Mouse (Mus musculus) hindbrain, embryonic 14.5 days (tissue): Measurements from ENCODE around the gene Nr2c2. TPM values are rescaled to one million over a fixed set of nuclear protein-coding genes. Genes with fewer than 3 reads are reported as not detected.
A peak's percentile ranks its signal among the peaks of the same experiment; 100 is the strongest.

Experiments
- ATAC-seq: fragments of 200-750 bp; cut with Nextera tagmentation; 2 replicates; pipeline ENCODE4 v1.8.0; 2017; ENCODE audit warnings: moderate number of reproducible peaks, mild to moderate bottlenecking, moderate TSS enrichment, moderate library complexity; ENCODE audit not compliant: low FRiP score
- DNase-seq: peaks from one replicate; pipeline ENCODE4 v3.0.0-alpha.2; 2015; ENCODE audit warnings: low spot score
- H3K27ac ChIP-seq: fragments of 300-500 bp; sonication (generic); 2 replicates; pipeline ENCODE4 v1.5.1; 2014; ENCODE audit warnings: mild to moderate bottlenecking, moderate library complexity
- H3K27me3 ChIP-seq: fragments of 300-500 bp; sonication (generic); 2 replicates; pipeline ENCODE4 v1.6.1; 2014; ENCODE audit warnings: mild to moderate bottlenecking, low read length, mixed read lengths; ENCODE audit not compliant: control insufficient read depth, insufficient read depth
- H3K36me3 ChIP-seq: fragments of 300-500 bp; sonication (generic); replicated peaks from 2 replicates; pipeline ENCODE4 v1.6.1; 2014; ENCODE audit not compliant: control insufficient read depth, insufficient read depth
- H3K4me1 ChIP-seq: fragments of 300-500 bp; sonication (generic); replicated peaks from 2 replicates; pipeline ENCODE4 v1.6.1; 2014; ENCODE audit warnings: antibody characterized with exemption, low read length, mixed read lengths; ENCODE audit not compliant: control insufficient read depth, insufficient read depth
- H3K4me2 ChIP-seq: fragments of 300-500 bp; sonication (generic); replicated peaks from 2 replicates; pipeline ENCODE4 v1.6.1; 2014; ENCODE audit warnings: mild to moderate bottlenecking, moderate library complexity
- H3K4me3 ChIP-seq: fragments of 300-500 bp; sonication (generic); replicated peaks from 2 replicates; pipeline ENCODE4 v1.5.1; 2014; ENCODE audit warnings: mild to moderate bottlenecking, low read length
- H3K9ac ChIP-seq: fragments of 300-500 bp; sonication (generic); 2 replicates; pipeline ENCODE4 v1.6.1; 2014
- H3K9me3 ChIP-seq: fragments of 300-500 bp; sonication (generic); 2 replicates; pipeline ENCODE4 v1.6.1; 2016; ENCODE audit warnings: low read length; ENCODE audit not compliant: control insufficient read depth
- WGBS: fragments of 180-500 bp; shearing (Covaris S2); extraction: QIAGEN DNeasy Blood & Tissue Kit; methylation state at CpG from one replicate; pipeline ENCODE4 v1.1.7; 2014; 5-methylcytosine and 5-hydroxymethylcytosine counted together
- polyA plus RNA-seq: library from polyadenylated mRNA; unstranded; fragments of >200 nt; fragmentation: Nextera tagmentation; extraction: Ambion mirVana; gene quantifications from 2 replicates; pipeline ENCODE4 v1.2.1, GENCODE M21; 2014

Nr2c2 gene
- polyA plus RNA-seq, 1 experiment from 2014 or later = 34.9 TPM

DNA sequence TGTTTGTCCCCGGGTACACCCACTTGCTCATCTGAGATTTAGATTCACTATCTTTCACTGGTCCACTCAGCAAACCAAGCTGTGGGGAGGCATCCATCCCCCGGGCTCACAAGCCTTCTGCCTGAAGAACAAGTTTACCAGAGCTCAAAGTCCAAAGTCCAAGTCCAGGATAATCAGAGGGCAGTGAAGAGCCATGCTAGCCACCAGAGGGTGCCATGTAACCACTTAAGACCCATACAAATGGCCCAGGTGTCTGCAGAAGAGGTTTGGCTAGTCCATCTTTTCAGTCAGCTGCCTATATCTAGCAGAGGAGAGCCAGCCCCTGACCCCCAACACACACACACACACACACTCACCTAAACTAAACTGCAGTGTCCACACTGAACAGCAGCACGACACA is 128.3 kb downstream of the Nr2c2 start:
- H3K9me3 ChIP-seq = no peaks in the 10 kb centered on the region
- no peak overlapping the region for H3K9ac ChIP-seq
- no peaks in the 10 kb centered on the region for H3K36me3 ChIP-seq
- peak; percentile 68 for DNase-seq
- ATAC-seq = 0 out of 2 replicates have a peak, but pooled peaks have one; percentile 18
- H3K4me1 ChIP-seq = no peaks in the 10 kb centered on the region
- no peak overlapping the region for H3K27ac ChIP-seq
- H3K27me3 ChIP-seq = no peaks in the 10 kb centered on the region
- H3K4me2 ChIP-seq = no peak overlapping the region
- 60% methylated on average over 3 of the region's 3 CpGs for WGBS
- H3K4me3 ChIP-seq = no peak overlapping the region

DNA sequence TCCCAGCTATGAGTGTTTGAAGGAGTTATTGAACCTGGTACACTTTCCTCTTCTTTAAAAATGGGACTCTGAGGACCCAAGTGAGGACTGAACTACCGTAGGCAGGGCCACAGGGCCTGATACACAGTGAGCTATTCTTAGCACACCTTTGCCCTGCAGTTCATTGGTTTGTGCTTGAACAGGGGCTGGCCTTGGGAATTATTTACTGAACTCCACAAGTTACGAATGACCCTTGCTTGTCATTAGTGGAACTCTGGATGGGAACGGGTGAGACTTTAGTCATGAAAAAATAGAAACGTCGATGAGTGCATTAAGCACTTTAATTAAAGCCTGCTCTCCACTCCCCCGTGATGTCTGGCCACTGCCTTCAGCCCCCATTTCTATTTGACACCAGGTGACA is 130.4 kb downstream of the Nr2c2 start:
- Histone ChIP-seq H3K4me1 (no peaks in the 10 kb centered on the region), H3K36me3 (no peaks in the 10 kb centered on the region), H3K9ac (no peak overlapping the region), H3K27ac (no peak overlapping the region), H3K4me3 (no peak overlapping the region), H3K27me3 (no peaks in the 10 kb centered on the region), H3K4me2 (no peak overlapping the region), H3K9me3 (no peaks in the 10 kb centered on the region)
- WGBS = 79% methylated on average over 6 of the region's 6 CpGs
- no peak for DNase-seq
- no peak for ATAC-seq

DNA sequence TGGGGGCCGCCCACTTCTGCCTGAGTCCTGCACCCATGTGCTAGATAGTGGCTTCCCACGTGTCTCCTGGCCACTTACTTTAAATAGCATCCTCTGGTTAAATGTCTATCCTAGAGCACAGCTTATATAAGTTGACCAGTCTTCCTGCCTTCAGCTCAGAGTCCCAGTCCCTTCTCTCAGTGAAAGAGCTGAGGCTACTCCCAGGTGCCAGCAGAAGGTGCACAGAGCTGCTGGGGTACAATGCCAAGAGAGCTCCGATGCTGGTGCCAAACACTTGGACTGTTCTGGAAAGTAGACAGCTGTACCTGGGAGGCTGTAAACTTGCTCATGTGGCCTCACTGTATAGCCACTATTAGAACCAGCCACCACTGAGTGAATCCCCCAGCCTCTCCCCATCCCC is 130.8 kb downstream of the Nr2c2 start:
- WGBS = 87% methylated on average over 3 of the region's 3 CpGs
- H3K27ac ChIP-seq = no peak overlapping the region
- DNase-seq = no peak

More for the DNA sequence above, 130.8 kb downstream of the Nr2c2 start:
- Histone ChIP-seq H3K9ac (no peak overlapping the region), H3K4me3 (no peak overlapping the region), H3K4me2 (no peak overlapping the region), H3K4me1 (no peaks in the 10 kb centered on the region), H3K36me3 (no peaks in the 10 kb centered on the region), H3K9me3 (no peaks in the 10 kb centered on the region), H3K27me3 (no peaks in the 10 kb centered on the region)
- ATAC-seq = no peak

Other genes with a start within 250 kb of the Nr2c2 start
- 32.4 and 37.7 TPM in 2 replicates for gene Ccdc174, start 213.3 kb upstream of the Nr2c2 start, polyA plus RNA-seq
- gene 4930590J08Rik, start 188.6 kb upstream of the Nr2c2 start, polyA plus RNA-seq = 1.2 and 1.4 TPM in 2 replicates
- gene Fgd5, start 112.5 kb upstream of the Nr2c2 start, polyA plus RNA-seq = 14.5 and 16.8 TPM in 2 replicates
- 57.3 and 65.0 TPM in 2 replicates for gene Mrps25, start 92.6 kb downstream of the Nr2c2 start, polyA plus RNA-seq
- 22.4 and 26.8 TPM in 2 replicates for gene Rbsn, start 123.5 kb downstream of the Nr2c2 start, polyA plus RNA-seq
- gene Trh, start 153.3 kb downstream of the Nr2c2 start, polyA plus RNA-seq = 2.1 and 2.3 TPM in 2 replicates